In genomic region chr1:187651688-187652241, GRCm38 (mm10) we compare ENCODE assay signal across 8 mouse cellular contexts. TPM values are rescaled to one million over a fixed set of nuclear protein-coding genes. Genes with fewer than 3 reads are reported as not detected.
DNase-seq lines count a peak whose midpoint lies in the region; ATAC-seq and TF ChIP-seq lines count a peak whose summit lies in the region.

No protein-coding gene starts in this region.

- H3K9me3 ChIP-seq in forebrain, embryonic 10.5 days, result no peaks in the 10 kb centered on the region
- H3K9me3 ChIP-seq in hindbrain, embryonic 10.5 days, result no peaks in the 10 kb centered on the region
- H3K9me3 ChIP-seq in liver, postnatal 0 days (ENCODE audit: low read length), result no peaks in the 10 kb centered on the region

- H3K27me3 ChIP-seq in forebrain, embryonic 10.5 days (ENCODE audit: poor library complexity, severe bottlenecking), result peaks cover 31% of the 10 kb centered on the region
- peaks cover 17% of the 10 kb centered on the region for H3K27me3 ChIP-seq in hindbrain, embryonic 10.5 days (ENCODE audit: insufficient read depth, poor library complexity, severe bottlenecking)
- no peaks in the 10 kb centered on the region for H3K27me3 ChIP-seq in liver, postnatal 0 days (ENCODE audit: insufficient read depth, low read length)

- peak; percentile 45; the same call in 1 of the 2 replicates for ATAC-seq in liver, postnatal 0 days
- ATAC-seq in activated CD4-positive, CD25-positive, alpha-beta regulatory T cell, adult 4 months, result no peak

- under 1% methylated on average over 47 of the region's 47 CpGs for WGBS in forebrain, embryonic 10.5 days
- WGBS in hindbrain, embryonic 10.5 days, result under 1% methylated on average over 47 of the region's 47 CpGs
- WGBS in liver, postnatal 0 days (ENCODE audit: insufficient replicate concordance), result 5% methylated on average over 43 of the region's 47 CpGs

- peaks cover 25% of the 10 kb centered on the region for H3K4me1 ChIP-seq in forebrain, embryonic 10.5 days
- H3K4me1 ChIP-seq in hindbrain, embryonic 10.5 days (replicated peaks), result peaks cover 21% of the 10 kb centered on the region
- H3K4me1 ChIP-seq in liver, postnatal 0 days (ENCODE audit: insufficient read depth), result peaks cover 9% of the 10 kb centered on the region; the same call in 1 of the 2 replicates

- TF ChIP-seq EP300 in liver, postnatal 0 days (IDR thresholded peaks at IDR 0.05; ENCODE audit: low read depth), result no peak

- DNase-seq in lung, adult 18-20 months, result peak; percentile 9 to 12
- DNase-seq in lung, postnatal 25 days (ENCODE audit: low spot score), result no peak
- DNase-seq in forebrain, embryonic 10.5 days (ENCODE audit: extremely low spot score, low spot score), result peak; percentile 47
- peak; percentile 67 for DNase-seq in hindbrain, embryonic 10.5 days (ENCODE audit: low spot score)
- peak; percentile 38 for DNase-seq in layer of hippocampus, adult 9-11 months
- DNase-seq in liver, postnatal 0 days, result peak; percentile 16
- peak; percentile 29 to 52 for DNase-seq in right cerebral cortex, adult 2 months (ENCODE audit: low spot score in 2 of 2)

- peak overlapping the region; percentile 68 for H3K4me3 ChIP-seq in forebrain, embryonic 10.5 days
- H3K4me3 ChIP-seq in hindbrain, embryonic 10.5 days, result peak overlapping the region; percentile 70
- peak overlapping the region; percentile 39 for H3K4me3 ChIP-seq in liver, postnatal 0 days (ENCODE audit: low read depth, low read length)

- no peaks in the 10 kb centered on the region for H3K36me3 ChIP-seq in forebrain, embryonic 10.5 days (replicated peaks)
- H3K36me3 ChIP-seq in hindbrain, embryonic 10.5 days, result no peaks in the 10 kb centered on the region
- H3K36me3 ChIP-seq in liver, postnatal 0 days (replicated peaks; ENCODE audit: insufficient read depth, low read length), result no peaks in the 10 kb centered on the region

- no peak for TF ChIP-seq CTCF in liver, postnatal 0 days (IDR thresholded peaks at IDR 0.05; ENCODE audit: low read depth)

- H3K27ac ChIP-seq in forebrain, embryonic 10.5 days, result peak overlapping the region; percentile 90
- H3K27ac ChIP-seq in hindbrain, embryonic 10.5 days, result peak overlapping the region; percentile 93
- H3K27ac ChIP-seq in liver, postnatal 0 days (ENCODE audit: low read depth), result no peak overlapping the region

- peak overlapping the region; percentile 63 for H3K9ac ChIP-seq in liver, postnatal 0 days (replicated peaks)

- peak overlapping the region; percentile 80 for H3K4me2 ChIP-seq in liver, postnatal 0 days (ENCODE audit: low read depth, low read length)

RNA-seq across cellular contexts. Expression of gene Esrrg, which starts 43.2 kb away (rescaled TPM):
- 1.3 and 1.8 TPM in 2 replicates for polyA plus RNA-seq in forebrain, embryonic 10.5 days (2016; fragmentation: Nextera tagmentation; extraction: Ambion mirVana)
- 3.8 and 5.8 TPM in 2 replicates for polyA plus RNA-seq in hindbrain, embryonic 10.5 days (2016; fragmentation: Nextera tagmentation; extraction: Ambion mirVana)
- polyA plus RNA-seq in liver, postnatal 0 days (2015; fragmentation: Nextera tagmentation; extraction: Ambion mirVana), result 0.05 and 0.11 TPM in 2 replicates
- not detected for polyA plus RNA-seq in activated CD4-positive, CD25-positive, alpha-beta regulatory T cell, adult 4 months (2017; shearing (Covaris generic))
